ENCODE assay signal across 8 mouse cellular contexts in genomic region chr14:54875844-54876538, GRCm38 (mm10). TPM values are rescaled to one million over a fixed set of nuclear protein-coding genes. Genes with fewer than 3 reads are reported as not detected.
DNase-seq lines count a peak whose midpoint lies in the region; ATAC-seq and TF ChIP-seq lines count a peak whose summit lies in the region.

No protein-coding gene starts in this region.

- H3K36me3 ChIP-seq in hindbrain, embryonic 10.5 days: no peaks in the 10 kb centered on the region
- no peaks in the 10 kb centered on the region for H3K36me3 ChIP-seq in liver, embryonic 14.5 days (replicated peaks; ENCODE audit: control insufficient read depth, insufficient read depth, low read depth)
- no peaks in the 10 kb centered on the region for H3K36me3 ChIP-seq in neural tube, embryonic 15.5 days

- H3K4me1 ChIP-seq in cortical plate, adult 2 months (ENCODE audit: control insufficient read depth, insufficient read depth, low read length): no peaks in the 10 kb centered on the region; the same call in 1 of the 2 replicates
- H3K4me1 ChIP-seq in hindbrain, embryonic 10.5 days (replicated peaks): peaks cover 26% of the 10 kb centered on the region
- peaks cover 7 to 11% of the 10 kb centered on the region in 2 experiments for H3K4me1 ChIP-seq in liver, embryonic 14.5 days (replicated peaks; ENCODE audit: control insufficient read depth in 2 of 2, insufficient read depth in 2 of 2, low read length in 1 of 2)
- peaks cover 16% of the 10 kb centered on the region for H3K4me1 ChIP-seq in neural tube, embryonic 15.5 days

- peak; percentile 31 for ATAC-seq in liver, embryonic 14.5 days (ENCODE audit: insufficient read depth)
- peak; percentile 67 for ATAC-seq in neural tube, embryonic 15.5 days (ENCODE audit: low FRiP score)

- DNase-seq in retina, embryonic 14.5 days (ENCODE audit: low spot score): peak; percentile 24
- no peak for DNase-seq in retina, postnatal 1 day
- DNase-seq in hindbrain, embryonic 10.5 days (ENCODE audit: low spot score): no peak
- DNase-seq in liver, embryonic 14.5 days (ENCODE audit: low read depth in 3 of 3, low spot score in 3 of 3): no peak
- no peak for DNase-seq in c-Kit-positive CD71-positive TER-119-positive erythroid progenitor cells, embryonic 14.5 days (ENCODE audit: low spot score)
- DNase-seq in frontal cortex, postnatal 36 days (ENCODE audit: low spot score in 2 of 2): no peak

- TF ChIP-seq POLR2A in cortical plate, adult 2 months (IDR thresholded peaks at IDR 0.05; ENCODE audit: extremely low read depth, insufficient read depth, low read length): no peak

- H3K4me2 ChIP-seq in liver, embryonic 14.5 days (ENCODE audit: low read depth): peak overlapping the region; percentile 74
- peak overlapping the region; percentile 96 for H3K4me2 ChIP-seq in neural tube, embryonic 15.5 days

- peak overlapping the region; percentile 91 for H3K27ac ChIP-seq in cortical plate, adult 2 months (ENCODE audit: insufficient read depth, low read length)
- H3K27ac ChIP-seq in hindbrain, embryonic 10.5 days: peak overlapping the region; percentile 93
- no peak overlapping the region for H3K27ac ChIP-seq in liver, embryonic 14.5 days
- peak overlapping the region; percentile 95 for H3K27ac ChIP-seq in neural tube, embryonic 15.5 days (replicated peaks)

- H3K27me3 ChIP-seq in hindbrain, embryonic 10.5 days (ENCODE audit: insufficient read depth, poor library complexity, severe bottlenecking): peaks cover 21% of the 10 kb centered on the region
- no peaks in the 10 kb centered on the region; the same call in 1 of the 2 replicates for H3K27me3 ChIP-seq in liver, embryonic 14.5 days (ENCODE audit: control insufficient read depth, insufficient read depth, low read length)
- no peaks in the 10 kb centered on the region; the same call in 1 of the 2 replicates for H3K27me3 ChIP-seq in neural tube, embryonic 15.5 days (replicated peaks)

- WGBS in hindbrain, embryonic 10.5 days: 3% methylated on average over 36 of the region's 36 CpGs
- WGBS in liver, embryonic 14.5 days (ENCODE audit: insufficient replicate concordance): 4% methylated on average over 36 of the region's 36 CpGs
- 2% methylated on average over 36 of the region's 36 CpGs for WGBS in neural tube, embryonic 15.5 days

- no peak for TF ChIP-seq CTCF in cortical plate, adult 2 months (IDR thresholded peaks at IDR 0.05; ENCODE audit: extremely low read depth, insufficient read depth, low read length)
- TF ChIP-seq CTCF in liver, embryonic 14.5 days (IDR thresholded peaks at IDR 0.05; ENCODE audit: low read depth): no peak

- H3K9me3 ChIP-seq in hindbrain, embryonic 10.5 days: no peaks in the 10 kb centered on the region
- no peaks in the 10 kb centered on the region for H3K9me3 ChIP-seq in liver, embryonic 14.5 days (ENCODE audit: control insufficient read depth, low read length)
- H3K9me3 ChIP-seq in neural tube, embryonic 15.5 days (replicated peaks): no peaks in the 10 kb centered on the region

- peak overlapping the region; percentile 27 for H3K9ac ChIP-seq in liver, embryonic 14.5 days (replicated peaks)
- peak overlapping the region; percentile 84 for H3K9ac ChIP-seq in neural tube, embryonic 15.5 days (replicated peaks)

- TF ChIP-seq EP300 in liver, embryonic 14.5 days (IDR thresholded peaks at IDR 0.05; ENCODE audit: low read depth): no peak

- peak overlapping the region; percentile 72 for H3K4me3 ChIP-seq in cortical plate, adult 2 months (ENCODE audit: insufficient read depth, low read length)
- peak overlapping the region; percentile 69 for H3K4me3 ChIP-seq in hindbrain, embryonic 10.5 days
- H3K4me3 ChIP-seq in liver, embryonic 14.5 days (ENCODE audit: insufficient read depth in 1 of 2, low read depth in 2 of 2, low read length in 2 of 2): peak overlapping the region; percentile 57 to 83
- peak overlapping the region; percentile 71 for H3K4me3 ChIP-seq in neural tube, embryonic 15.5 days (replicated peaks)

RNA-seq across cellular contexts. Expression of gene Ppp1r3e, which starts 1.4 kb away (rescaled TPM):
- polyA plus RNA-seq in cortical plate, adult 2 months (2012; rRNA removed): 15.7 and 16.1 TPM in 2 replicates
- 0.38 and 0.44 TPM in 2 replicates for polyA plus RNA-seq in hindbrain, embryonic 10.5 days (2016; fragmentation: Nextera tagmentation; extraction: Ambion mirVana)
- 1.9 and 2.6 TPM in 2 replicates for polyA plus RNA-seq in liver, embryonic 14.5 days (2012; rRNA removed)
- polyA plus RNA-seq in liver, embryonic 14.5 days (2014; fragmentation: Nextera tagmentation; extraction: Ambion mirVana): 0.45 and 0.52 TPM in 2 replicates
- polyA plus RNA-seq in neural tube, embryonic 15.5 days (2015; fragmentation: Nextera tagmentation; extraction: Ambion mirVana): 4.0 and 4.1 TPM in 2 replicates

RNA-seq across cellular contexts. Expression of gene Homez, which starts 5.2 kb away (rescaled TPM):
- polyA plus RNA-seq in cortical plate, adult 2 months (2012; rRNA removed): 9.6 TPM in 2 replicates
- 19.7 and 22.7 TPM in 2 replicates for polyA plus RNA-seq in hindbrain, embryonic 10.5 days (2016; fragmentation: Nextera tagmentation; extraction: Ambion mirVana)
- polyA plus RNA-seq in liver, embryonic 14.5 days (2012; rRNA removed): 0.78 and 0.96 TPM in 2 replicates
- polyA plus RNA-seq in liver, embryonic 14.5 days (2014; fragmentation: Nextera tagmentation; extraction: Ambion mirVana): 1.8 TPM in 2 replicates
- 10.6 and 14.5 TPM in 2 replicates for polyA plus RNA-seq in neural tube, embryonic 15.5 days (2015; fragmentation: Nextera tagmentation; extraction: Ambion mirVana)

RNA-seq across cellular contexts. Expression of gene Bcl2l2, which starts 7.2 kb away (rescaled TPM):
- polyA plus RNA-seq in cortical plate, adult 2 months (2012; rRNA removed): 109 and 115 TPM in 2 replicates
- polyA plus RNA-seq in hindbrain, embryonic 10.5 days (2016; fragmentation: Nextera tagmentation; extraction: Ambion mirVana): 2.2 and 3.0 TPM in 2 replicates
- polyA plus RNA-seq in liver, embryonic 14.5 days (2012; rRNA removed): 3.8 and 4.9 TPM in 2 replicates
- polyA plus RNA-seq in liver, embryonic 14.5 days (2014; fragmentation: Nextera tagmentation; extraction: Ambion mirVana): 0.47 and 0.51 TPM in 2 replicates
- 3.4 and 4.0 TPM in 2 replicates for polyA plus RNA-seq in neural tube, embryonic 15.5 days (2015; fragmentation: Nextera tagmentation; extraction: Ambion mirVana)

RNA-seq across cellular contexts. Expression of gene Gm20521, which starts 7.2 kb away (rescaled TPM):
- 0.15 and 0.50 TPM in 2 replicates for polyA plus RNA-seq in cortical plate, adult 2 months (2012; rRNA removed)
- 0.29 TPM in 1 of 2 replicates, not detected in the other for polyA plus RNA-seq in hindbrain, embryonic 10.5 days (2016; fragmentation: Nextera tagmentation; extraction: Ambion mirVana)
- polyA plus RNA-seq in liver, embryonic 14.5 days (2012; rRNA removed): 0.03 and 0.06 TPM in 2 replicates
- not detected in 2 replicates for polyA plus RNA-seq in liver, embryonic 14.5 days (2014; fragmentation: Nextera tagmentation; extraction: Ambion mirVana)
- polyA plus RNA-seq in neural tube, embryonic 15.5 days (2015; fragmentation: Nextera tagmentation; extraction: Ambion mirVana): not detected in 2 replicates

RNA-seq across cellular contexts. Expression of gene Pabpn1, which starts 16.3 kb away (rescaled TPM):
- polyA plus RNA-seq in cortical plate, adult 2 months (2012; rRNA removed): 414 and 456 TPM in 2 replicates
- 160 TPM in 2 replicates for polyA plus RNA-seq in hindbrain, embryonic 10.5 days (2016; fragmentation: Nextera tagmentation; extraction: Ambion mirVana)
- 98.8 and 110 TPM in 2 replicates for polyA plus RNA-seq in liver, embryonic 14.5 days (2012; rRNA removed)
- 47.1 and 51.7 TPM in 2 replicates for polyA plus RNA-seq in liver, embryonic 14.5 days (2014; fragmentation: Nextera tagmentation; extraction: Ambion mirVana)
- polyA plus RNA-seq in neural tube, embryonic 15.5 days (2015; fragmentation: Nextera tagmentation; extraction: Ambion mirVana): 148 and 158 TPM in 2 replicates

Comparison
In these comparisons a context has a peak if more than half of its experiments do, and no peak if none do; other contexts are left out.
1. RNA of gene Bcl2l2, which starts 7.2 kb away (polyA plus RNA-seq): 109 to 115 TPM in cortical plate, adult 2 months; 0.47 to 4.9 TPM in liver, embryonic 14.5 days, 3.4 to 4.0 TPM in neural tube, embryonic 15.5 days and 2.2 to 3.0 TPM in hindbrain, embryonic 10.5 days; every median in the first group is over 10 times any median in the second.
2. Peak in every context shown above with its lines, with median percentiles within 50 percentile points of each other: H3K4me3 ChIP-seq.